Mouse (Mus musculus) myocyte (in vitro differentiated cells): ENCODE results near the gene Nr2c1.

ENCODE experiments used
- CEBPB ChIP-seq: IDR thresholded peaks from 2 replicates; pipeline ENCODE4 v1.6.1; 2011; ENCODE audit warnings: mild to moderate bottlenecking, moderate library complexity; ENCODE audit not compliant: poor library complexity, insufficient read depth, severe bottlenecking
- E2F4 ChIP-seq: IDR thresholded peaks from one replicate; pipeline ENCODE4 v1.6.1; 2011; ENCODE audit warnings: mild to moderate bottlenecking, control low read depth, moderate library complexity; ENCODE audit not compliant: insufficient read depth
- MAX ChIP-seq: IDR thresholded peaks from one replicate; pipeline ENCODE4 v1.6.1; 2011; ENCODE audit warnings: low read depth, mild to moderate bottlenecking, control low read depth
- MYOD1 ChIP-seq, 3 experiments: IDR thresholded peaks; one replicate each; pipeline ENCODE4 v1.6.1; 2011; ENCODE audit warnings: control low read depth in 2 of 3, low read depth in 2 of 3, mild to moderate bottlenecking in 2 of 3, moderate library complexity in 1 of 3; ENCODE audit not compliant: insufficient read length in 2 of 3, control insufficient read depth in 1 of 3
- POLR2A ChIP-seq: IDR thresholded peaks from one replicate; pipeline ENCODE4 v1.6.1; 2011; ENCODE audit warnings: low read depth, mild to moderate bottlenecking, control low read depth, moderate library complexity; ENCODE audit not compliant: insufficient read length
- REST ChIP-seq: IDR thresholded peaks from one replicate; pipeline ENCODE4 v1.6.1; 2011; ENCODE audit warnings: mild to moderate bottlenecking, control low read depth, moderate library complexity; ENCODE audit not compliant: insufficient read depth, insufficient read length
- SRF ChIP-seq: IDR thresholded peaks from one replicate; pipeline ENCODE4 v1.6.1; 2011; ENCODE audit warnings: low read depth; ENCODE audit not compliant: control insufficient read depth, insufficient read length
- TCF12 ChIP-seq: IDR thresholded peaks from one replicate; pipeline ENCODE4 v1.6.1; 2011; ENCODE audit warnings: mild to moderate bottlenecking, control low read depth; ENCODE audit not compliant: poor library complexity, insufficient read depth, severe bottlenecking
- USF1 ChIP-seq: IDR thresholded peaks from one replicate; pipeline ENCODE4 v1.6.1; 2011; ENCODE audit warnings: low read depth, mild to moderate bottlenecking, control low read depth, moderate library complexity

GRCm38 (mm10) chr10:94172706-94173105 lies 24.9 kb downstream of the Nr2c1 start:
- TF ChIP-seq REST (no peak), POLR2A (no peak), MYOD1 (IDR thresholded peaks at IDR 0.05; ENCODE audit: control insufficient read depth in 1 of 3, insufficient read length in 2 of 3, low read depth in 2 of 3) (no peak), MAX (no peak), CEBPB (no peak), E2F4 (no peak), SRF (no peak), USF1 (no peak), TCF12 (no peak)
